Mouse (Mus musculus) heart, postnatal 0 days (tissue): ENCODE measurements at regions not wholly inside any gene's neighbourhood (a gene's known extent, or its start where the extent isn't known, plus 50 kb on each side); places are given as distances from the start of the nearest gene placed in this dataset.
"Not testable (repeated sequence)": the region's sequence is repeated elsewhere in the genome, so short reads cannot be mapped to it uniquely, and the experiment has no call there.

ENCODE experiments used
- ATAC-seq: fragments of 200-750 bp; cut with Nextera tagmentation; 2 replicates; pipeline ENCODE4 v1.8.0; 2017; ENCODE audit warnings: low read depth, moderate number of reproducible peaks, moderate library complexity; ENCODE audit not compliant: insufficient read depth
- DNase-seq: peaks from one replicate; pipeline ENCODE4 v3.0.0-alpha.2; 2016; ENCODE audit warnings: low spot score
- H3K27ac ChIP-seq: fragments of 300-500 bp; sonication (generic); 2 replicates; pipeline ENCODE4 v1.5.1; 2014; ENCODE audit warnings: low read depth, mild to moderate bottlenecking
- H3K27me3 ChIP-seq: fragments of 300-500 bp; sonication (generic); 2 replicates; pipeline ENCODE4 v1.6.1; 2014; ENCODE audit warnings: low read length, mixed read lengths; ENCODE audit not compliant: control insufficient read depth, insufficient read depth
- H3K36me3 ChIP-seq: fragments of 300-500 bp; sonication (generic); replicated peaks from 2 replicates; pipeline ENCODE4 v1.6.1; 2014; ENCODE audit warnings: low read length, mixed read lengths; ENCODE audit not compliant: control insufficient read depth, insufficient read depth
- H3K4me1 ChIP-seq: fragments of 300-500 bp; sonication (generic); 2 replicates; pipeline ENCODE4 v1.6.1; 2014; ENCODE audit warnings: antibody characterized with exemption; ENCODE audit not compliant: control insufficient read depth, insufficient read depth
- H3K4me2 ChIP-seq: fragments of 300-500 bp; sonication (generic); 2 replicates; pipeline ENCODE4 v1.6.1; 2014; ENCODE audit warnings: low read depth, mild to moderate bottlenecking, low read length, moderate library complexity
- H3K4me3 ChIP-seq: fragments of 300-500 bp; sonication (generic); 2 replicates; pipeline ENCODE4 v1.5.1; 2014; ENCODE audit warnings: low read depth, low read length
- H3K9ac ChIP-seq: fragments of 300-500 bp; sonication (generic); replicated peaks from 2 replicates; pipeline ENCODE4 v1.6.1; 2014; ENCODE audit warnings: low read depth, low read length, mixed read lengths
- H3K9me3 ChIP-seq: fragments of 300-500 bp; sonication (generic); replicated peaks from 2 replicates; pipeline ENCODE4 v1.6.1; 2016; ENCODE audit warnings: low read length; ENCODE audit not compliant: control insufficient read depth
- CTCF ChIP-seq: IDR thresholded peaks from 2 replicates; pipeline ENCODE4 v1.5.1; 2016; ENCODE audit warnings: antibody characterized with exemption, control low read depth, low read depth
- EP300 ChIP-seq: IDR thresholded peaks from 2 replicates; pipeline ENCODE4 v1.6.1; 2016; ENCODE audit warnings: antibody characterized with exemption, low read depth
- WGBS: fragments of 180-500 bp; shearing (Covaris S2); extraction: QIAGEN DNeasy Blood & Tissue Kit; methylation state at CpG from one replicate; pipeline ENCODE4 v1.1.7; 2014; 5-methylcytosine and 5-hydroxymethylcytosine counted together

DNA sequence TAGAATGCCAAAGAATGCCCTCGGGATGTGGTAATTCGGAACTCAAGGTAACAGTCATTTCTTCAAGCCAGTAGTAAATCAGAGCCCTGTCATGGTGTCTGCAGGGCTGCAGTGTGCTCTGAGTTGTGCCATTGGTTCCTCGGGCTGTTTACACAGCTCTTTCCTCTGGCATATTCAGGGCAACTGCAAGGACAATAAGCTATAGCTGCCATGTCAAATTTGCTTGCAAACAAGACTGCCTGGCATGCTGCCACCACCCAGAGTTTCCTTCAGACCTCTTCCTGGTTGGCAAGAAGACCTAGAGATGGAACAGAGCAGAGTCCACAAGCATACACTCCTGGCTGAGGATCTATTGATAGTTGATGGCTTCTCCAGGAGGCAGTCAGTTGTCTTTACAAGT is 167.1 kb upstream of the Plcz1 start:
- H3K27me3 ChIP-seq, result no peaks in the 10 kb centered on the region
- 86% methylated on average over 3 of the region's 3 CpGs for WGBS

GRCm38 (mm10) chr6:140206676-140207075 is 165.4 kb upstream of the Plcz1 start:
- not testable (repeated sequence) for H3K4me2 ChIP-seq, H3K9ac ChIP-seq, ATAC-seq, DNase-seq, H3K9me3 ChIP-seq, H3K4me1 ChIP-seq, H3K36me3 ChIP-seq, H3K4me3 ChIP-seq, H3K27me3 ChIP-seq, H3K27ac ChIP-seq
- WGBS, result 85% methylated on average over 11 of the region's 11 CpGs

More for the DNA sequence above, 167.1 kb upstream of the Plcz1 start:
- Histone ChIP-seq H3K4me2 (no peak overlapping the region), H3K36me3 (no peaks in the 10 kb centered on the region), H3K27ac (no peak overlapping the region), H3K9me3 (no peaks in the 10 kb centered on the region), H3K4me3 (no peak overlapping the region), H3K4me1 (no peaks in the 10 kb centered on the region), H3K9ac (no peak overlapping the region)
- no peak for ATAC-seq
- no peak for TF ChIP-seq EP300
- TF ChIP-seq CTCF, result no peak
- no peak for DNase-seq

GRCm38 (mm10) chr6:140201356-140201755 is 160.1 kb upstream of the Plcz1 start:
- Histone ChIP-seq H3K27ac (no peak overlapping the region), H3K4me3 (no peak overlapping the region), H3K9me3 (no peaks in the 10 kb centered on the region), H3K9ac (no peak overlapping the region), H3K4me1 (no peaks in the 10 kb centered on the region), H3K27me3 (no peaks in the 10 kb centered on the region), H3K36me3 (no peaks in the 10 kb centered on the region), H3K4me2 (no peak overlapping the region)
- TF ChIP-seq CTCF (no peak), EP300 (no peak)
- 42% methylated on average over 1 of the region's 1 CpGs for WGBS
- DNase-seq, result no peak
- ATAC-seq, result no peak

DNA sequence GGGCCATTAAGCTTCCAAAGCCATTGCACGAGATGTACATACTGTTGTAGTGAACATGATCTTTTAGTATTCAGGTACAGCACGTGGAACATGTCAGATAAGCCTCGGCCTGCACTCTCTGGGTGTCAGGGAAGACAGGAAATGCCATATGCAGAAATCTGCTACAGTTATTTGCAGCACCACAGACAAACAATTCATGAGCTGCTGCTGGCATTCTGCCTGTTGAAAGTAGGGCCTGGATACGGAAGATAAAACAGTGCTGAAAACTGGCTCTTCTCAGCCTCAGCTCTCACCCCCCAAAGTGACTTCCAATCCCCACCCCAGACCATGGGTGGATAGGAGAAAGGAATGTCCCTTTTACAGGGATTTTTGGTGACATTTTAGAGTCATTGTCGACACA is 159.1 kb upstream of the Plcz1 start:
- Histone ChIP-seq H3K4me3 (no peak overlapping the region), H3K4me2 (no peak overlapping the region), H3K9ac (no peak overlapping the region), H3K36me3 (no peaks in the 10 kb centered on the region), H3K27me3 (no peaks in the 10 kb centered on the region), H3K27ac (no peak overlapping the region), H3K9me3 (no peaks in the 10 kb centered on the region), H3K4me1 (no peaks in the 10 kb centered on the region)
- ATAC-seq (no peak), DNase-seq (no peak)
- no peak for TF ChIP-seq EP300
- TF ChIP-seq CTCF, result no peak
- WGBS, result 21% methylated on average over 5 of the region's 5 CpGs

DNA sequence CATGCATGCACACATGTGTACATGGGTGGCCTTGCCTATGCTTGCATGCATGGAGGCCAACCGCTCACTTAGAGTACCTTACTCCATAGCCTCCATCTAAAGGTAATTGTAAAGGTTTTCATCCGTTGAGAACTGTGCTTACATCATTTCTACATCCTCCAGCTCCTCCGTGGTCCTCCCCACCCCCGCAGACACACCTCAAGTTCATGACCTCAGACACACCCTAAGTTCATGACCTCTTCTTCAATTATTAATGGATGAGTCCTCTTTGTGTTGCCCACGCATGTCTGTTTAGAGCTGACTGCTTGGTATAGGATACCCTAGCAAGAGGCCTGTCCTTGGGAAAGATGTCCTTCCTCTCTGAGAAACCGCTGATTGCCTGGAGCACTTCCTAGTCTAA is 156.8 kb upstream of the Plcz1 start:
- Histone ChIP-seq H3K27ac (no peak overlapping the region), H3K27me3 (no peaks in the 10 kb centered on the region), H3K4me3 (no peak overlapping the region), H3K36me3 (no peaks in the 10 kb centered on the region), H3K9ac (no peak overlapping the region), H3K4me2 (no peak overlapping the region), H3K9me3 (no peaks in the 10 kb centered on the region), H3K4me1 (no peaks in the 10 kb centered on the region)
- 81% methylated on average over 6 of the region's 6 CpGs for WGBS
- no peak for TF ChIP-seq EP300
- TF ChIP-seq CTCF, result no peak
- ATAC-seq, result no peak
- no peak for DNase-seq

- no peaks in the 10 kb centered on the region for H3K27me3 ChIP-seq
- ATAC-seq, result no peak
Observed at GRCm38 (mm10) chr6:140197113-140197675, 155.9 kb upstream of the Plcz1 start.

More at GRCm38 (mm10) chr6:140197113-140197675, 155.9 kb upstream of the Plcz1 start:
- no peak overlapping the region for H3K4me3 ChIP-seq
- DNase-seq, result no peak
- no peak overlapping the region for H3K27ac ChIP-seq
- no peaks in the 10 kb centered on the region for H3K36me3 ChIP-seq
- TF ChIP-seq EP300, result no peak
- no peak for TF ChIP-seq CTCF
- no peaks in the 10 kb centered on the region for H3K4me1 ChIP-seq
- no peaks in the 10 kb centered on the region for H3K9me3 ChIP-seq
- no peak overlapping the region for H3K4me2 ChIP-seq
- H3K9ac ChIP-seq, result no peak overlapping the region
- 81% methylated on average over 8 of the region's 8 CpGs for WGBS
